Mouse (Mus musculus) stomach, embryonic 14.5 days (tissue): Measurements from ENCODE around the gene Capn5. TPM values are rescaled to one million over a fixed set of nuclear protein-coding genes. Genes with fewer than 3 reads are reported as not detected.

Experiments used
- ATAC-seq: fragments of 200-750 bp; cut with Nextera tagmentation; 2 replicates; pipeline ENCODE4 v1.8.0; 2017; ENCODE audit warnings: low read depth, moderate TSS enrichment; ENCODE audit not compliant: insufficient number of reproducible peaks, insufficient read depth, low FRiP score
- H3K27ac ChIP-seq: fragments of 300-500 bp; sonication (generic); 2 replicates; pipeline ENCODE4 v1.5.1; 2014; ENCODE audit warnings: mild to moderate bottlenecking, low read length, moderate library complexity, mixed read lengths
- H3K27me3 ChIP-seq: fragments of 300-500 bp; sonication (generic); 2 replicates; pipeline ENCODE4 v1.6.1; 2014; ENCODE audit warnings: low read length, control low read depth, mixed read lengths; ENCODE audit not compliant: control insufficient read depth, insufficient read depth
- H3K36me3 ChIP-seq: fragments of 300-500 bp; sonication (generic); 2 replicates; pipeline ENCODE4 v1.6.1; 2014; ENCODE audit warnings: mild to moderate bottlenecking, control low read depth, low read length, moderate library complexity, mixed read lengths; ENCODE audit not compliant: control insufficient read depth, insufficient read depth
- H3K4me1 ChIP-seq: fragments of 300-500 bp; sonication (generic); 2 replicates; pipeline ENCODE4 v1.6.1; 2014; ENCODE audit warnings: low read length, control low read depth, mixed read lengths; ENCODE audit not compliant: control insufficient read depth, insufficient read depth
- H3K4me2 ChIP-seq: fragments of 300-500 bp; sonication (generic); replicated peaks from 2 replicates; pipeline ENCODE4 v1.6.1; 2014; ENCODE audit warnings: low read depth, low read length, control low read depth
- H3K4me3 ChIP-seq: fragments of 300-500 bp; sonication (generic); 2 replicates; pipeline ENCODE4 v1.5.1; 2014; ENCODE audit warnings: low read depth, low read length, control low read depth
- H3K9ac ChIP-seq: fragments of 300-500 bp; sonication (generic); replicated peaks from 2 replicates; pipeline ENCODE4 v1.6.1; 2014; ENCODE audit warnings: low read depth, mild to moderate bottlenecking, control low read depth, low read length, moderate library complexity, mixed read lengths
- H3K9me3 ChIP-seq: fragments of 300-500 bp; sonication (generic); 2 replicates; pipeline ENCODE4 v1.6.1; 2016; ENCODE audit warnings: low read depth, low read length, control low read depth; ENCODE audit not compliant: control insufficient read depth
- WGBS: fragments of 180-500 bp; shearing (Covaris S2); extraction: QIAGEN DNeasy Blood & Tissue Kit; methylation state at CpG from one replicate; pipeline ENCODE4 v1.1.7; 2014; 5-methylcytosine and 5-hydroxymethylcytosine counted together
- polyA plus RNA-seq: library from polyadenylated mRNA; unstranded; fragments of >200 nt; fragmentation: Nextera tagmentation; extraction: Ambion mirVana; gene quantifications from 2 replicates; pipeline ENCODE4 v1.2.1, GENCODE M21; 2014

Capn5 gene
- polyA plus RNA-seq, 1 experiment from 2014 or later = 5.9 TPM

DNA sequence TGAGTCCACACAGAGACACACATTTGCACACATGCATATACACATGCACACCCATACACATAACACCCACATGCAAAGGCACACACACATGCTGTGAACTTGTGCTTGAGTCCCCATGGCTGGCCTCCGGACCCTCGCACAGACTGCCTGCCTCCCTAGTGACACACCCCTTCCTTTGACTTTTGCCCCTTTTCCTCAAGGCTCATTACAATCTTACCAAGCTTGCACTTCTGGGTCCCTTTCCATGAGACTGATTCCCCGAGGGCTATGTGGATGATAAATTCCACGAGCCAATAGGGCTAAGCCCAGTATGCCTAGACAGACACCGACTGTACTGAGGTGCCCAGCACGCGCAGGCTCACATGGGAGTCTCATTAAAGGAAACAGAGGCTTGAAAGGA is 71.8 kb downstream of the Capn5 start:
- H3K4me2 ChIP-seq = no peak overlapping the region
- 0 out of 2 replicates have a peak overlapping the region, but pooled peaks have one; percentile 2 for H3K9ac ChIP-seq
- WGBS = 83% methylated on average over 7 of the region's 7 CpGs
- ATAC-seq = no peak
- H3K27ac ChIP-seq = no peak overlapping the region
- no peaks in the 10 kb centered on the region for H3K36me3 ChIP-seq
- no peak overlapping the region for H3K4me3 ChIP-seq
- H3K9me3 ChIP-seq = no peaks in the 10 kb centered on the region
- H3K27me3 ChIP-seq = no peaks in the 10 kb centered on the region
- peaks cover 6% of the 10 kb centered on the region; the same call in 1 of the 2 replicates for H3K4me1 ChIP-seq

DNA sequence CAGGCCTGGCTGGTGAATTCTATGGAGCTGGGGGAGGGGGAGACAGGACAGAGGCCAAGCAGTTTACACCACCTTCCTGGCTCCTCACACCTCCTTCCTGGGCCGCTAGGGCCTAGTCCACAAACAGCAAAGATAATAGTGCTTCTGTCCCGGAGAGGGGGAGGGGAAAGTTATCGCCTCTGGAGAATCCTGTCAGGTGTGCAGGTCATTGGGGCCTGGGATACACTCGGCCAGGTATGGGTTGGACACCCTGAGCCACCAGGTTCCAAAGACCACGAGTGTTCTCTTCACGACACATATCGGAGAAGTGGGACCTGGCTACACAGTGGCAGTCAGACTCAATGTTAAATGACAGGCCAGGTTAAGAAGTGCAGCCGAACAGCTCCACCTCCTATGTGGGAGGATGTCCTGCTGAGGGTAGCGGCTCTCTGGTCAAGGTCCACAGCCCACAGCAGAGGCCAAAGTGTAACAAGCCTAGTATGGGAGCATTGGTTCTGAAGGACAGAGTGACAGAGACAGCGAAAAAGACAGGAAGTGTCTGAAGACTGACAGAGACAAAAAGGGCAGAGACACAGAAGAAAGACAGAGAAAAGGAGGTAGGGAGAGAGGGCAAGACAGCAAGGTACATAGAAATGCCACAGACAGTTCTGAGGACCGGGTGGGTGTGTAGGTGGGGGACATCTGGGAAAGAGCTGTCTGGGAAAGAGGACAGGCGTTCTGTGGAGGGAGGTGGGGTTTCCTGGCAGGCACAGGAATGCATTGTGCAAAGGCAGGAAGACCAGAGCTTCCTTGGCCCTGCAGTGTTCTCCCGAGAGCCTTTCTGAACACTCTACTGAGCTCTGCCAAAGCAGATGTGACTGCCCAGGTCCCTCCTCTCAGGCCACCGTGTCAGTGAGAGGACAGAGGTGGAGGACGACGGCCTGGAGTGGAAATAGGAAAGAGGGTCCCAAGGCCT is 73.3 kb downstream of the Capn5 start:
- WGBS = 52% methylated on average over 16 of the region's 16 CpGs
- no peak overlapping the region for H3K9ac ChIP-seq
- 0 out of 2 replicates have a peak, but pooled peaks cover 2% of the 10 kb centered on the region for H3K4me1 ChIP-seq
- no peak overlapping the region for H3K4me2 ChIP-seq
- no peaks in the 10 kb centered on the region for H3K36me3 ChIP-seq
- ATAC-seq = no peak
- no peaks in the 10 kb centered on the region for H3K27me3 ChIP-seq
- H3K9me3 ChIP-seq = no peaks in the 10 kb centered on the region
- no peak overlapping the region for H3K4me3 ChIP-seq
- no peak overlapping the region for H3K27ac ChIP-seq

DNA sequence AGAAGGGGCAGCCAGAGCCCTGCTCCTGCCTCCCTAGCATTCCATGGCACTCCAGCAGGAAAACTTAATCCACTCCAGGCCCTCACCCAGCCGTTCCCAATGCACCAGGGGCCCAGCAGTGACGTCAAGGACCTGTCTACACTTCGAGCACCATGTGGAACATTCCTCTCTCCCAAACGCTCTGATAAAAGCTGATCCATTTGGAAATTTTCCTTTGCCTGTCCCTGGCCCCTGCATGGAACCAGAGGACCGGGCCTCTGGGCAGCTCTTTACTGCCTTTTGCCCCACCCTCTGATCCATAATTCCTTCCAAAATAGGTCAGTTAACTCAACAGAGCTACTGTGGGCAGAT is 74.2 kb downstream of the Capn5 start:
- no peak overlapping the region for H3K9ac ChIP-seq
- no peak overlapping the region for H3K4me2 ChIP-seq
- H3K27ac ChIP-seq = no peak overlapping the region

DNA sequence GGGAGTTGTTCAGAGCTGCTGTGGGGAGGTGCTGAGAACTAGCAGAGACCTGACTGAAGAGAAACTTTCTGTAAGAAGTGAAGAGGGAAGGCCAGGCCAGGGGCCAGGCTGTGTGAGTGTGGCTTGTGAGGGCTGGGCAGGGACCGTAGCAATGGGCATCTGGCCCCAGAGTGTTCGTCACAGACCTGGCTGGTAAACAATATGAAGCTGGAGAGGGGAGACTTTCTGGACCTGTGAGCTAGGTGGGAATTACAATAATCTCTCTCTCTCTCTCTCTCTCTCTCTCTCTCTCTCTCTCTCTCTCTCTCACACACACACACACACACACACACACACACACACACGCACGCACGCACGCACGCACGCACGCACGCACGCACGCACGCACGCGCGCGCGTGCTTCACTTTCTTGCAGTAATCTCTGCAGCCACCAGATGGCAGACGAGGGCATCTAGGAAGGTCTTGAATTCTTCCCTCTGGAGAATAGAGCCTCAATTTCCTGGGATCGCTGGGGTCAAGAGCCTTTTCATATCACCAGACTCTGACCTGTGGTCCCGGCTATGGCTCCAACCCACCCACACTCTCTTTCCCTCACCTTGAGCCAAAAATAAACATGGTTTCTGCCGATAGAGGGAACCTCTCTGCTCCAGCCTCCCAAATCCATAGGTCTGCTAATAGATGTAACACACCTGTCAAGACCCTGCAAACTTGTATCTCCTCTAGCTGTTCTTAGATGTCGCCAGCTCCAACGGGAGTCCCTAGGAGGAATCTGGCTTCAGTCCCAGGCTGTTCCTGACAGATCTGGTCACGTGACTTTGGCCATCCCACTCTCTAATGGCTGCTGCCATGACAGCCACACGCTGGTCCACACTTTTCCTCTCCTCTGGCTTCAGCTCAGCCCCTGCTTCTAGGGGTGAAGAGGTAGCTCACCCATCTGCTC is 74.8 kb downstream of the Capn5 start:
- 0 out of 2 replicates have a peak, but pooled peaks cover 2% of the 10 kb centered on the region for H3K4me1 ChIP-seq
- H3K4me2 ChIP-seq = peak overlapping the region; percentile 42
- H3K4me3 ChIP-seq = peak overlapping the region; percentile 22
- H3K27me3 ChIP-seq = no peaks in the 10 kb centered on the region
- ATAC-seq = no peak
- no peaks in the 10 kb centered on the region for H3K36me3 ChIP-seq
- H3K9me3 ChIP-seq = no peaks in the 10 kb centered on the region
- peak overlapping the region; percentile 28; the same call in 1 of the 2 replicates for H3K9ac ChIP-seq
- 12% methylated on average over 24 of the region's 26 CpGs for WGBS
- peak overlapping the region; percentile 21; the same call in 1 of the 2 replicates for H3K27ac ChIP-seq

More for the DNA sequence above, 74.2 kb downstream of the Capn5 start:
- no peaks in the 10 kb centered on the region for H3K27me3 ChIP-seq
- ATAC-seq = no peak
- 0 out of 2 replicates have a peak, but pooled peaks cover 2% of the 10 kb centered on the region for H3K4me1 ChIP-seq
- H3K9me3 ChIP-seq = no peaks in the 10 kb centered on the region
- no peaks in the 10 kb centered on the region for H3K36me3 ChIP-seq
- WGBS = 83% methylated on average over 5 of the region's 5 CpGs
- no peak overlapping the region for H3K4me3 ChIP-seq

DNA sequence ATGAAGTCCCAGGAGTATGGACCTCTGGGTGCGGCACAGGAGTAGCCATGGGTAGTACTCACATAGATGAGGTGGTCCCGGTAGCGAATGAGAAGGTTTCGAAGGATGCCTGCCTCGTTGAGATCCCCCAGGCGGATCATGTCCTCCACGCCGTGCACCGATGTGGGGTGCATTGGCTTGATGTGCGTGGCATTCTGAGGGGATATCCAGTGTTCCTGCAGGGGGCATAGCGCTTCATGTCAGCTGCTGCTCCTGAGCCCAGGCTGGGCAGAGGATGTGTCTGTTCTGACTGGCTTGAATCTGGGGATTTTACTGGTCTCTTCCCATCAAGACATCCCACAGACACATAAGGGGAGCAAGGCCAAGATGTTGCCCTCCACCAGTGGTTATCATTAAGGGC is 75.6 kb downstream of the Capn5 start:
- no peaks in the 10 kb centered on the region for H3K9me3 ChIP-seq
- 0 out of 2 replicates have a peak, but pooled peaks cover 2% of the 10 kb centered on the region for H3K4me1 ChIP-seq
- H3K27ac ChIP-seq = no peak overlapping the region
- WGBS = 94% methylated on average over 11 of the region's 11 CpGs
- H3K4me3 ChIP-seq = no peak overlapping the region
- ATAC-seq = no peak
- no peaks in the 10 kb centered on the region for H3K36me3 ChIP-seq
- H3K4me2 ChIP-seq = peak overlapping the region; percentile 42; the same call in 1 of the 2 replicates
- no peaks in the 10 kb centered on the region for H3K27me3 ChIP-seq
- H3K9ac ChIP-seq = peak overlapping the region; percentile 28; the same call in 1 of the 2 replicates

DNA sequence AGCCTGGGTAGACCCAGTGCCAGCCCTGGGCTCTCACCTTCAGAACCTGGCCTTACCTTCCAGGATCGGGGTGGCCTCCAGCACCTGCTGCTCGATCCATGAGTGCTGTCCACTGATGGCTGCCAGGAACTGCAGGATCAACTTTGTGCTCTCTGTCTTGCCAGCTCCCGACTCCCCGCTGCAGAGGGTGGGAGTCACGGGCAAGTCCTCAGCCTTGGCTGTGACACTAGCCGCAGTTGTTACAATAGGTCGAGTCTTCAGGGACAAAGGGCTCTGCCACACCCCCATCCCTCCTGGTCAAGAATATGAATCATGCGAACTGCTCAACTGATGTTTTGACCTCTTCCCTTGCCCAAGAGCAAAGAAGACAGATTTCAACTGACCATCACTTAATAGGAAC is 80.5 kb downstream of the Capn5 start:
- no peak overlapping the region for H3K4me3 ChIP-seq
- 92% methylated on average over 8 of the region's 8 CpGs for WGBS
- no peaks in the 10 kb centered on the region for H3K36me3 ChIP-seq
- H3K27me3 ChIP-seq = no peaks in the 10 kb centered on the region
- H3K4me2 ChIP-seq = no peak overlapping the region
- H3K27ac ChIP-seq = no peak overlapping the region
- ATAC-seq = no peak
- H3K9me3 ChIP-seq = no peaks in the 10 kb centered on the region
- H3K9ac ChIP-seq = no peak overlapping the region
- H3K4me1 ChIP-seq = no peaks in the 10 kb centered on the region

DNA sequence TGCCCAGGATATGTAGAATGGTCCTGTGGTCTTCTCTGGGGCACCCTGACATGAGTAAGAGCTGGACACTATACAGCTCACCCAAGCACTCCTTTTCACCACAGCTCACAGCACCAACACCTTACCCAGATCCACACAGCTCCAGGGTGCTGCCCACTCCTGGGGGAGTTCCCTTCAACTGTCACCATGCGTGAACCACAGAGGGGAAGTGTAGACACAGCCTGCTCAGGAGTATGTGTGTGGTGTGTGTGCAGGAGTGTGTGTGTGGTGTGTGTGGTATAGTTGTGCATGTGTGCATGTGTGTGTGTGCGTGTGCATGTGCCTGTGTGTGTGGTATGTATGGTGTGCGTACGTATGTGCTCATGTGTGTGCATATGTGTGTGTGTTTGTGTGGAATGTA is 82.2 kb downstream of the Capn5 start:
- no peak for ATAC-seq
- Histone ChIP-seq H3K27me3 (no peaks in the 10 kb centered on the region), H3K9ac (no peak overlapping the region), H3K27ac (no peak overlapping the region), H3K9me3 (no peaks in the 10 kb centered on the region), H3K4me2 (no peak overlapping the region), H3K36me3 (no peaks in the 10 kb centered on the region), H3K4me1 (no peaks in the 10 kb centered on the region), H3K4me3 (no peak overlapping the region)
- WGBS = 96% methylated on average over 4 of the region's 4 CpGs

DNA sequence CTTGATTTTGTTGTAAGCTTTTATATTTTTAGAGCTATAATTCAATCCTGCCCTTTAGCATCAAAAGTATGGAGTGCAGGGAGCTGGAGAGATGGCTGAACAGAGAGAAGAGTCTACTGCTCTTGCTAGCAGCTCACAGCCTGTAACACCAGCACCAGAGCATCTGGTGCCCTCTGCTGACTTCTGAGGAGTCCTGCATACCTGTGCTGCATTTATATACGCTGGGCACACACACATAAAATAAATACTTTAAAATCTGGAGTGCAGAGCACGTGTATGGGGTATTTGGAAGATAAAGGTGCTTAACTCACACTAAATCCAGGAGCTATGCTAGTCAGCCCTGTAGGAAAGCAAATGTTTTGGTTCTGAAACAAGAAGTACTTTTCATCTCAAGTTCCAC is 91.7 kb downstream of the Capn5 start:
- 37% methylated on average over 2 of the region's 2 CpGs for WGBS
- ATAC-seq = no peak
- Histone ChIP-seq H3K27me3 (no peaks in the 10 kb centered on the region), H3K27ac (no peak overlapping the region), H3K9ac (no peak overlapping the region), H3K36me3 (no peaks in the 10 kb centered on the region), H3K4me2 (no peak overlapping the region), H3K4me1 (peaks cover 15% of the 10 kb centered on the region), H3K4me3 (no peak overlapping the region), H3K9me3 (no peaks in the 10 kb centered on the region)
